Mouse (Mus musculus) c-Kit-positive CD71-positive TER-119-positive erythroid progenitor cells, embryonic 14.5 days (primary cell): ENCODE results near the gene Dennd6a.
"Not testable (repeated sequence)": the region's sequence is repeated elsewhere in the genome, so short reads cannot be mapped to it uniquely, and the experiment has no call there.

ENCODE experiments used
- DNase-seq: peaks from one replicate; pipeline ENCODE4 v3.0.0-alpha.2; 2013; ENCODE audit warnings: low spot score

The Dennd6a gene

GRCm38 (mm10) chr14:26573556-26573955, at the start of gene Dennd6a:
Gene Dennd6a, plus strand, starts transcription at chr14:26573856.
- not testable (repeated sequence) for DNase-seq

GRCm38 (mm10) chr14:26525955-26526354, 47.7 kb upstream of the Dennd6a start:
- DNase-seq, result no peak

GRCm38 (mm10) chr14:26528296-26528695, 45.4 kb upstream of the Dennd6a start:
- DNase-seq, result no peak

GRCm38 (mm10) chr14:26530350-26530749, 43.3 kb upstream of the Dennd6a start:
- no peak for DNase-seq

GRCm38 (mm10) chr14:26531410-26532313, 42.0 kb upstream of the Dennd6a start:
- no peak for DNase-seq

GRCm38 (mm10) chr14:26532752-26533151, 40.9 kb upstream of the Dennd6a start:
- peak; percentile 28 for DNase-seq

- peak; percentile 29 for DNase-seq
Observed at GRCm38 (mm10) chr14:26533267-26533666, 40.4 kb upstream of the Dennd6a start.

- peak; percentile 52 for DNase-seq
Observed at GRCm38 (mm10) chr14:26533821-26534756, 39.6 kb upstream of the Dennd6a start.

- DNase-seq, result peak; percentile 100
Observed at GRCm38 (mm10) chr14:26534757-26535479, 38.7 kb upstream of the Dennd6a start, which contains the start of gene Slmap. Gene Slmap, minus strand, starts transcription at chr14:26534931.

GRCm38 (mm10) chr14:26539241-26539640, 34.4 kb upstream of the Dennd6a start:
- DNase-seq, result no peak

- DNase-seq, result no peak
Observed at GRCm38 (mm10) chr14:26540577-26540976, 33.1 kb upstream of the Dennd6a start.

- no peak for DNase-seq
Observed at GRCm38 (mm10) chr14:26542136-26542535, 31.5 kb upstream of the Dennd6a start.

GRCm38 (mm10) chr14:26547516-26548488, 25.9 kb upstream of the Dennd6a start:
- DNase-seq, result no peak

- DNase-seq, result no peak
Observed at GRCm38 (mm10) chr14:26550712-26551111, 22.9 kb upstream of the Dennd6a start.

GRCm38 (mm10) chr14:26552441-26552840, 21.2 kb upstream of the Dennd6a start:
- no peak for DNase-seq

GRCm38 (mm10) chr14:26552853-26553252, 20.8 kb upstream of the Dennd6a start:
- no peak for DNase-seq

- no peak for DNase-seq
Observed at GRCm38 (mm10) chr14:26557581-26557980, 16.1 kb upstream of the Dennd6a start.

GRCm38 (mm10) chr14:26558536-26558935, 15.1 kb upstream of the Dennd6a start:
- DNase-seq, result no peak

- DNase-seq, result no peak
Observed at GRCm38 (mm10) chr14:26562247-26562646, 11.4 kb upstream of the Dennd6a start.

GRCm38 (mm10) chr14:26569880-26570279, 3.8 kb upstream of the Dennd6a start:
- no peak for DNase-seq
